Mouse (Mus musculus): Measurements from ENCODE around the gene Cyp26c1. TPM values are rescaled to one million over a fixed set of nuclear protein-coding genes. Genes with fewer than 3 reads are reported as not detected.

Gene Cyp26c1
- total RNA-seq, 2 experiments from 2014 or later = not detected

DNA sequence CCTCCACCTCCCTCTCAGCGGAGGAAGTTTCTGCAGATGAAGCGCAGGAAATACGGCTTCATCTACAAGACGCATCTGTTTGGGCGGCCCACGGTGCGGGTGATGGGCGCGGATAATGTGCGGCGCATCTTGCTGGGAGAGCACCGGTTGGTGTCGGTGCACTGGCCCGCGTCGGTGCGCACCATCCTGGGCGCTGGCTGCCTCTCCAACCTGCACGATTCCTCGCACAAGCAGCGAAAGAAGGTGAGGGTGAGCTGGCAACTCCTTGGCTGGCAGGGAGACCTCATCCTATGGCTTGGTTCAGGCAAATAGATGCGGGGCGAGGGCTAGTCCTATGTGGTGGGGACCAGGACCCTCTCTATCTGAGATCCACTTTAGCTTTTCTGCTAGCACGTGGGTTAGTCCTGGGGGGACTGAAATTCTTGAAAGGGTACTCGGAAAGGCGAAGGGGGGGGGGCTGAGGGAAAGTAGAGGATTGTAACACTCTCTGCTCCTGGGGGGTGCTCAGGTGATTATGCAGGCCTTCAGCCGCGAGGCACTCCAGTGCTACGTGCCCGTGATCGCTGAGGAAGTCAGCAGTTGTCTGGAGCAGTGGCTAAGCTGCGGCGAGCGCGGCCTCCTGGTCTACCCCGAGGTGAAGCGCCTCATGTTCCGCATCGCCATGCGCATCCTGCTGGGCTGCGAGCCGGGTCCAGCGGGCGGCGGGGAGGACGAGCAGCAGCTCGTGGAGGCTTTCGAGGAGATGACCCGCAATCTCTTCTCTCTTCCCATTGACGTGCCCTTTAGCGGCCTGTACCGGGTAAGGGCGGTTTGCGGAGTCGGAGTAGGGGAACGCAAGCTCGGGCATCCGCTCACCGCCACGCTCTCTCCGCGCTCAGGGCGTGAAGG, 13.1 kb downstream of the Cyp26c1 start:
- no peak for DNase-seq
- intact Hi-C loops (cut with DNase I) = no loop called here

DNA sequence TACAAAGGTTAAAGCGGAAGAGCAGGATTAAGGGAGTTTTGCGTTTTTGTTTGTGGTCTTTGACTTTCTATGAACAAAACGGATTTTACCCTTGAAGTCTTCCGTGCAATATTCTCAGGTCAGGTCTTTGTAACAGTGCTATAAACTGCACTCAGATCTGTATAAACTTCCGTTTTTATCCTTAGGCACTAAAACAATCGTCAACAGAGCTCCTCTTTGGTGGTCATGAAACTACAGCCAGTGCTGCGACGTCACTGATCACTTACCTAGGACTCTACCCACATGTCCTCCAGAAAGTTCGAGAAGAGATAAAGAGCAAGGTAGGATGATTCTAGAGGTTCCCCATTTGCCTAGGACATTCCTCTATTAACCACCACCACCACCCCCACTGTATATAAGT, 14.3 kb downstream of the Cyp26c1 start:
- intact Hi-C loops (cut with DNase I) = loop anchor here (5.0 to 10.0 kb wide), 3 partner anchors 87 to 345 kb away; partner anchors contain the start of gene Myof
- DNase-seq = no peak

DNA sequence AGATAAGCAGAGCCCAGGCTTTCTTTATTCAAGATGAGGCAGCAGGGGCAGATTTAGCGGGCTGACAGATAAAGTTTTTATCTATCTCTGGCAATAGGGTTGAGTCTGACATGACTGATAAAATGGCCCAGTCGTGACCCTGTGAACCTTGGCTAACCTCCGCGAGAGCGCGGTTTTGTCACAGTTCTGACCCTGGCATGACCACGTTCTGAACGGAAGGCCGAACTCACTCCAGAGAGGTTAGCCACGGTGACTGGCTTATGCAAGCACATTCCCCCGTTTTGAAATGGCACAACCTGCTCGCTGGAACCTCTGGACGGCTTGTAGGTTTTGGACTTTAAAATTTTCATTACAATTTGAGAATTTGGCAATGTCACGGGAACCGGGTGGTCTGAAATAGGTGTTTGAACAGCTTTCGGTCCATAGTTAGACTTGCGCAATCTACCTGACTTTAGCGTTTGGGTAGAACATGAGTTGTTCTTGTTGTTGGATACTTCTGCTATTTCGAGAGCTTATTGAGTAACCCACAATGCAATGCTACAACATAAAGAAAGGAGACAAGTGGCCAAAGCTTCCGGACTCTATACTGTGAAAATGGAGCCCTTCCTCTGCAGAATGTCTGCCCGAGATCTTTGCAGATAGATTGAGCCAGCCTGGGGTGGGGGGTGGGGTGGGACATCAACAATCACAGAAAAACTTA, 17.1 kb downstream of the Cyp26c1 start:
- no peak for DNase-seq
- intact Hi-C loops (cut with DNase I) = loop anchor here (5.0 to 10.0 kb wide), 3 partner anchors 90 to 342 kb away; partner anchors contain the start of gene Myof

DNA sequence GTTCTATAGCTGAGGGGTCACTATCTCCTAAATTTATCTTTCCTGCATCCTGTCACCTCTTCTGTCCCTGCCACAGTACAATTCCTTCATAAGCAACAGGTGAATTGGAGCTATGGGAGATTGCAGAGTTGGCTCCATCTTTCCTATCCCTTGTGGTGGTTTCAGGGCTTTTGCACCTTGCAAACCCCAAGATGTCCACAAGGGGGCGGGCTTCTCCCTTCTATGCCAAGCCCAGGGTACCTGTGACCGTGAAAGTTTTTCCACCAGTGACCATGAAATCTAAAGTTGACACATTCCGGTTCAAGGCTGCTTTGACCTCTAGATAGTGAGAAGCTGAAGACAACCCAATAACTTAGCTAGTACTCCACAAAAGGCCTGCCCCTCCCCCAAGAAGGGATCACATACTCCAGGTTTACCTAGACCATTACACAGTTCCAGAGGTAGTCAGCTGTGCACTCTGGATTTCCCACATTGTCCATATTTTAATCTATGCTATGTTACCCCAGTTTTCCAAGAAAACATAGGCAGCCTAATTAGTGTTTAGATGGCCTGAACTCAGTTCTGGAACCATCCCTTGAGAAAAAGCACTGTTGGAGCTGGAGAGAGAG, 18.6 kb downstream of the Cyp26c1 start:
- intact Hi-C loops (cut with DNase I) = loop anchor here (1.0 to 10.0 kb wide), 5 partner anchors 92 to 341 kb away; partner anchors contain the start of gene Myof
- DNase-seq = peak; percentile 71 to 84

DNA sequence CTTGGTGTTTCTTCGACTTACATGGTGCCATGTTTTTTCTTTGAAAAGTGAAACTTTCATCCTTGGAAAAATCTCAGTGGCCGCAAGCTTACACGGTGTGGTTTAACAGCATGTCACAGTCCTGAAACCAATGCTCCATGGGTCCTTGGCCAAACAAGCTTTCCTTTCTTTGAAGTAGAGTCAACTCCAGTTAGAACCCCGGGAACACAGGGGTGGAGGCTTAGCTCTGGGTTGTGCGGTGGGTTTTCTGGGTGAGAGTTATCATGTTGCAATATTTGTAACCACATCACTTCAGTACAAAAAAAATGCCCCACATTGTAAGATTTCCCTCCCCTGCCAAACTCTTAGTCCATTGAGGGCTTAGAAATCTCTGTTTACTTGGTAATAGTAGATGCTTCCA, 20.3 kb downstream of the Cyp26c1 start:
- intact Hi-C loops (cut with DNase I) = loop anchor here (10.0 kb wide), 1 partner anchor 339 kb away; the partner anchor contains the start of gene Myof
- DNase-seq = no peak

DNA sequence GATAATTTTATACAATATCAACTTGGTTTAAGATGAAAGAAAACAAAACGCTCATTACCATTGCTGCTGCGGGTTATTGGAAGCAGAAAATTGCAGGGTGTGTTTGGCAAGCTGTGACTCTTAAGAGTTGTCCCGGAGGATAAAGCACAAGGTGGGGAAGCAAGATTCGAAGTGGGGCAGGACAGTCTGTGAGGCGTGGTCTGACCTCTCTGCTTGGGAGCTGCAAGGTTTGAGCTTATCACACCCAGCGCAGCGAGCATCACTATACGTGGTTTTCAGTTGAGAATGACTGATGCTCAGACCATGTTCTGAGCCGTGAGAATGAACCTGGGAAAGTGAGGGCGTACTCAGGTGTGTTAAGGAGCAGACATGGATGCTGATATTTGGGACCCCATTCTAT, 29.3 kb downstream of the Cyp26c1 start:
- intact Hi-C loops (cut with DNase I) = no loop called here
- no peak for DNase-seq

DNA sequence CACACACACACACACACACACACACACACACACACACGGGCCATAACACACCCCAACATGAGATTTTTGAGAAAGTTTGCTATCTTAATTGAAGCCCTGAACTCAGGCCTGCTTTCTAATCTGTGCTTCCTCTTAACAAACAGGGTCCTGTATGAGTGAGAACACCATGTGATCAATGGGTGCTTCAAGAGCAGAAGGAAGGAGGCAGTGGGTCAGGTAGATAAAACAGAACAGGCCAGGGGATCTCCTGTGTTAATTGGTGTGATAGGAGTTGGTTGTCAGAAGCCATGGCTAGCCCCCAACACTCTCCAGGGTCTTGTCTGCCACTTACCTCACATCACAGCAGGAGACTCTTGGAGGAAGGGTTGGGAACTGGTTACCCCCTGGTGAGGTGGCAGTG, 30.6 kb downstream of the Cyp26c1 start:
- intact Hi-C loops (cut with DNase I) = no loop called here
- no peak for DNase-seq

DNA sequence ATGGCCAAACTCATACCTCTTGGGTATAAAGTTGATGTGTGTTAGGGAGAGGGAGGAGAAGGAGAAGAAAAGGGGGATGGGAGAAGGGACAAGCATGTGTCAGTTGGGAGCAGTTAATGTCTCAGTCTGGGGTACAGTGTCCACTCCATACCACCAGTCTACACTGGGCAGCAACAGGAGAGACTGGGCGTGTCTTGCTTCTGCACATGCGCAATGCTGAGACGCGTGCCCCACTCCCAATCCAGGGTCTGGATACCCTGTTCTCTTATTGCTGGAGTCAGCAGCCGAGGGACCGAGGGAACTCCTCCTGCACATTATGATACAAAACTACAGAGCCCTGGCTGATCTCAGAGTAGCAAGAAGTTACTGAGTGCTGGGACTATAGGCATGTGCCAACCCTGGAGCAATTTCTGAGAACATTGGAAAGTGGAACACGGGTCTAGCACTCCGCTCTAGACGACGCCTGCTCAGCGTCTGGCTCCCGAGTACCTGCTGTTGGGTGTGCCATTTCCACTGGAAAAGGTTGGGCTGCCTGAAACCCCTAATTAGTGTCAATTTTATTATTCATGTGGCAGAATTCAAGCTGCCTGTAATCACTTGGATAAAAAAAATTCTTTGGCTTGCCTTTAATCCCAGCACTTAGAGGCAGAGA, 31.3 kb downstream of the Cyp26c1 start:
- no peak for DNase-seq
- intact Hi-C loops (cut with DNase I) = no loop called here

DNA sequence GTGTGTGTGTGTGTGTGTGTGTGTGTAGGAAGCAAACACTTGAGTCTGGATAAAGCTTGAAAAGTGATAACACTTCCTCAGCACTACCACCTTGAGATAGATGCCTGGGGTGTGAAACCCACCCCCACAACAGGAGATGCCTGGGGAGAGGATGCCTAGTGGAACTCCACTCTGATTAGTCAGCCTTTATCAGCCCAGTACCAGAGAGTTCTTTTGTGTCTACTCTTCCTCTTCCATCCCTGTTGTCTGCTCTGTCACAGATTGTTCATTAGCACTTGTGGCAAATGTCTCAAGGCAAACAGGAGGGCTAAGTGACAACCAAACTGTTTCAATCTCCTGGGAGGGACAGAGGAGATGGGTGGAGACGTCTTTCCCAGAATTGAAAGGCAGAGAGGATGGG, 33.8 kb downstream of the Cyp26c1 start:
- intact Hi-C loops (cut with DNase I) = no loop called here
- no peak for DNase-seq

DNA sequence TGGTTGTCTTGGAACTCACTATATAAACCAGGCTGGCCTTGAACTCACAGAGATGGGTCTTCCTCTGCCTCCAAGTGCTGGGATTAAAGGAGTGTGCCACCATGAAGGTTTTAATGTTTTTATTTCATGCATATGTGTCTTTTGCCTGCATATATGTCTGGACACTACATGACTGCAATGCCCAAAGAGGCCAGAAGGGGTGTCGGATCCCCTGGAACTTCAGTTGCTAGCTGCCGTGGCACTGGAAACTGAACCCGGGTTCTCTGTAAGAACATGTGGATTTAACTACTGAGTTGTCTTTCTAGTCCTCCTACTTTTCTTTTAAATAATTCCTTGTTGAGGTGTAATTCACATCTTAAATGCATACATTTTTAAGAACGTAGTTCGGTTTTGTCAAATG, 39.2 kb downstream of the Cyp26c1 start:
- intact Hi-C loops (cut with DNase I) = no loop called here
- DNase-seq = no peak

DNA sequence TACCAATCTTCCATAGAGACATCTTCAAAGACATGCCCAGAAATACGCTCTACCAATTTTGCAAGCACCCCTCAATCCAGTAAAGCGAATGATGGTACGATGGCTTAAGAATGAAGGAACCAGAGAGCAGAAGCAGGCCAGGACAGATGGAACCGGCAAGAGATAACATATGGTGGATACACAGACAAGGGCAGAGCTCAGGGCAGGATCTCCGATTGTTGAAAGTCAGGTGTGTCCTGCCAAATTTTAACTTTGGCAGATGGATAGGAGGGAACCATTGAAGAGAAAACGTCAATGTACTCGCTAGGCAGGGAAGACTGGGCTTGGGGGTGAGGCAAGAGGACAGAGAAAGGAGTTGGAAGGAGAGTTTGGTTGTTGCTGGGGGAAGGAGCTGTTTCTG, 41.2 kb downstream of the Cyp26c1 start:
- intact Hi-C loops (cut with DNase I) = no loop called here
- DNase-seq = no peak

DNA sequence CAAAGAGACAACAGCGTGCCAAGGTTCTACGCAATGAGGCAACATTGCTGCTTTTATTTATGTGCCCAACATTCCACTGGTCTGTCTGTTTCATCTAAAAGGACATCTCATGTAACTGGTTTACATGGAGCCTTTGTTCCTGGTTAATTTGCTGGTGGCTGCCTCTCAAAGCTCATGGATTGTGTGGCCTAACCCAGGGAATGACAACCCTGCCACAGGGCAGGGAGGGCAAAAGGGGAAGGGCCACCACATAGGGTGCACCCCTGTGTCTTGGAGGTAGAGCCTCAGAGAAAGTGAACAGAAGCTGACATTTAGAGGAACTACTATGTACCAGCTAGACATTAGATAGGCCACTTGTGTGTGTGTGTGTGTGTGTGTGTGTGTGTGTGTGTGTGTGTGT, 42.0 kb downstream of the Cyp26c1 start:
- no peak for DNase-seq
- intact Hi-C loops (cut with DNase I) = no loop called here

DNA sequence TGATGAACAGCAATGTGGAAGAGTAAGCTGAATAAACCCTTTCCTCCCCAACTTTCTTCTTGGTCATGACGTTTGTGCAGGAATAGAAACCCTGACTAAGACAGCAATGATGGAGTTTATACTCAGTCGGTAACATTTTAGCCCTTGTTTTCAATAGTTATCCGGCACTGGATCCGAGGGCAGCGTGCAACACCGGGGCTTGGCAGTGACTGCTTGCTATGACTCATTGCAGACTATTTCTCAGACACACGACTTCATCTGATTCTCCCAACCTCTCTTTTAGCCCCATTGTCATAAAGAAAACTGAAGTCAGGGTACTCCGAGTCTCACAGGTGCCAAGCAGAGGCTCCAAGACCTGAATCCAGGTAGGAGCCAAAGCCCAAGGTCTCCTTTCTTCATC, 50.0 kb downstream of the Cyp26c1 start:
- intact Hi-C loops (cut with DNase I) = no loop called here
- no peak for DNase-seq

DNA sequence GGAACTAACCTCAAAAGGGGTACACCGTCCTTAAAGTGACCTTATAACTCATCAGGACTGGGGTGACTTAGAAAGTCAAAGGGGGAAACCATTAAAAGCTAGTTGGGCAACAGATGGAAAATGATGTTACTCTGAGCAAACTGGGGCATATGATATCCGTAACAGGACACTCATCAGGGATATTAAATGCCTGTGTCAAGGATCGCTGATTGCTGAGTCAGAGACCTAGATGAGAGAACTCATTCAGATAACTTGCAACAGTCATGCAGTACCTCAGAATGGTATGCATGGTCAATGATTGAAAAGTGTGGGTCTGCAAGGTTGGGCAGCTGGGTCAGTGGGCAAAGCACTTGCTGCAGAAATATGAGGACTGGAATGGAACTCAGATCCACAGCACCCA, 53.2 kb downstream of the Cyp26c1 start:
- intact Hi-C loops (cut with DNase I) = no loop called here
- no peak for DNase-seq

DNA sequence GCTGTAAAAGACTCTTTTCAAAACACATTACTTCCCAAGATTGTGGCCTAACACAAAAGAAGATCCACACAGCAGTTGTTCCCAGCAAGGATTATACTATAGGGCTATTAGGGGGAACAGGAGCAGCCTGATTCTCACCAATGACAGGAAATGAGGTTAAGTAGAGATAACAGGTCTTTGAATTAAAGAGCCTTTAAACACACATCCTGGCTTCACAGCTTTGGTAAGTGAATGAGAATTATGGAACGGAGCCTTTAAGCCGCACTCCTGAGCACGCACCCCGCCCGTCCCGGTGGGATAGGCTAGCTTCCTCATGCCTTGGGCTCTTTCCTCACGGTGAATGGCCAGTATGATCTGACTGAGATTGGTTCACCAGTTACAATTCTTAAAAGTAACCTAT, 54.7 kb downstream of the Cyp26c1 start:
- intact Hi-C loops (cut with DNase I) = no loop called here
- DNase-seq = no peak

Other genes with a start within 250 kb of the Cyp26c1 start
- gene Exoc6, start 135.2 kb upstream of the Cyp26c1 start, total RNA-seq (2021) = 10 to 100 TPM; 28.0 to 29.4 TPM
- under 1 TPM; 0.43 to 0.62 TPM for gene Cyp26a1, start 12.2 kb downstream of the Cyp26c1 start, total RNA-seq (2021)

Measured in heart, postnatal 10 days (tissue).